Mouse (Mus musculus) G1E (cell line): ENCODE data around the gene Pbld2.

ENCODE experiments used
- CTCF ChIP-seq: IDR thresholded peaks from 2 replicates; pipeline ENCODE4 v1.5.1; 2012; ENCODE audit warnings: low read depth, low read length, inconsistent platforms, mixed read lengths
- GATA1 ChIP-seq: IDR thresholded peaks from 2 replicates; pipeline ENCODE4 v1.6.1; 2012; ENCODE audit warnings: borderline replicate concordance, low read length, inconsistent platforms, mixed read lengths
- GATA2 ChIP-seq: IDR thresholded peaks from 2 replicates; pipeline ENCODE4 v1.6.1; 2012; ENCODE audit warnings: low read depth, low read length, inconsistent platforms, borderline replicate concordance
- POLR2AphosphoS5 ChIP-seq: IDR thresholded peaks from 2 replicates; pipeline ENCODE4 v1.6.1; 2012; ENCODE audit warnings: low read depth, low read length, inconsistent platforms; ENCODE audit not compliant: insufficient replicate concordance
- TAL1 ChIP-seq: conservative IDR thresholded peaks from 2 replicates; pipeline ENCODE4 v1.6.1; 2012; ENCODE audit warnings: low read depth, low read length, inconsistent platforms, mixed read lengths

GRCm38 (mm10) chr10:63039867-63040628 is 15.9 kb downstream of the Pbld2 start:
- TF ChIP-seq CTCF (no peak), GATA1 (no peak), TAL1 (no peak), GATA2 (no peak), POLR2AphosphoS5 (no peak)
